Mouse (Mus musculus): ENCODE data around the gene Matn1. TPM values are rescaled to one million over a fixed set of nuclear protein-coding genes. Genes with fewer than 3 reads are reported as not detected.

Matn1 gene
- total and polyA plus RNA-seq, 2 experiments from 2014 or later = 0.20 TPM; not detected in 1

- H3K27ac ChIP-seq (ENCODE audit: low read depth, low read length) = no peak overlapping the region
- no peaks in the 10 kb centered on the region for H3K36me3 ChIP-seq (ENCODE audit: insufficient read depth, low read length)
- H3K27me3 ChIP-seq (ENCODE audit: insufficient read depth, low read length) = no peaks in the 10 kb centered on the region
- WGBS = 80% methylated on average over 7 of the region's 7 CpGs
- H3K9ac ChIP-seq (replicated peaks; ENCODE audit: low read length, poor library complexity, severe bottlenecking) = no peak overlapping the region
- H3K4me2 ChIP-seq (ENCODE audit: low read depth, low read length, poor library complexity, severe bottlenecking) = no peak overlapping the region
- H3K4me3 ChIP-seq (ENCODE audit: low read depth, low read length) = no peak overlapping the region
- ATAC-seq (ENCODE audit: low FRiP score) = no peak
- no peaks in the 10 kb centered on the region for H3K9me3 ChIP-seq (ENCODE audit: low read length)
- H3K4me1 ChIP-seq (ENCODE audit: insufficient read depth, low read length) = no peaks in the 10 kb centered on the region
- no peak for TF ChIP-seq CTCF (IDR thresholded peaks at IDR 0.05)
- DNase-seq (ENCODE audit: low spot score) = no peak
These were observed 594 bp downstream of the Matn1 start for GRCm38 (mm10) chr4:130944779-130945178.

DNA sequence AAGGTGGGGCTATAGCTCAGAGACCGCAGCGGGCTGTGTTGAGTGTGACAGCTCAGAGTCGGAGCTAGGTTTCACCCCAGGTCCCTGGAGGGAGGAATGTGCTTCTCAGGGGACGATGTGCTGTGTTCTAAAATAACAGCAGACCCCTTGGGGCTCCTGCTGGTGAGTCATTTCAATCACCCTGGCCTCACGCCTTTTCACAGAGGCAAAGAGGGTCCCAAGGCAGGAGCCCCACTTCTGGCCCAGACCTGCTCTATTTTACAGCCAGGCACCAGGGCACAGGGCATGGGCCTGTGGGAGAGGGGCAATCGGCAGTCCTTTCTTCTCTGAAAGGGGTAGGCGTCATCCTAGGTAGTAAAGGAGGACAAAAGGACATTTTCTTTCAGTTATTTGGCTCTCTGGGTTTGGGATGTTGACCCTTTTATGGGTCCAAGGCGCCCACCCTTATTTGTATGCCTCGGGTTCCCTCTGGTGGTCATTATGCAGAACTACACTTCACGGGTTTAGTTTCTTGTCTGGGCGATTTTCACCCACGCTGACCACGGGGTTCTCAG lies 3.0 kb downstream of the Matn1 start:
- 22% methylated on average over 13 of the region's 13 CpGs for WGBS
- no peak overlapping the region for H3K4me3 ChIP-seq (ENCODE audit: low read depth, low read length)
- no peak overlapping the region for H3K9ac ChIP-seq (replicated peaks; ENCODE audit: low read length, poor library complexity, severe bottlenecking)
- TF ChIP-seq CTCF (IDR thresholded peaks at IDR 0.05) = peak; percentile 91
- H3K27me3 ChIP-seq (ENCODE audit: insufficient read depth, low read length) = no peaks in the 10 kb centered on the region
- no peak overlapping the region for H3K4me2 ChIP-seq (ENCODE audit: low read depth, low read length, poor library complexity, severe bottlenecking)
- no peaks in the 10 kb centered on the region for H3K36me3 ChIP-seq (ENCODE audit: insufficient read depth, low read length)
- H3K4me1 ChIP-seq (ENCODE audit: insufficient read depth, low read length) = no peaks in the 10 kb centered on the region
- H3K9me3 ChIP-seq (ENCODE audit: low read length) = no peaks in the 10 kb centered on the region
- no peak overlapping the region for H3K27ac ChIP-seq (ENCODE audit: low read depth, low read length)
- peak; percentile 73 for DNase-seq (ENCODE audit: low spot score)
- ATAC-seq (ENCODE audit: low FRiP score) = no peak

GRCm38 (mm10) chr4:130949821-130950384 lies 5.7 kb downstream of the Matn1 start:
- no peak for TF ChIP-seq CTCF (IDR thresholded peaks at IDR 0.05)
- no peak overlapping the region for H3K27ac ChIP-seq (ENCODE audit: low read depth, low read length)
- H3K36me3 ChIP-seq (ENCODE audit: insufficient read depth, low read length) = no peaks in the 10 kb centered on the region
- no peak overlapping the region for H3K4me2 ChIP-seq (ENCODE audit: low read depth, low read length, poor library complexity, severe bottlenecking)
- no peak for ATAC-seq (ENCODE audit: low FRiP score)
- no peaks in the 10 kb centered on the region for H3K4me1 ChIP-seq (ENCODE audit: insufficient read depth, low read length)
- H3K4me3 ChIP-seq (ENCODE audit: low read depth, low read length) = no peak overlapping the region
- H3K9me3 ChIP-seq (ENCODE audit: low read length) = no peaks in the 10 kb centered on the region
- H3K9ac ChIP-seq (replicated peaks; ENCODE audit: low read length, poor library complexity, severe bottlenecking) = no peak overlapping the region
- 85% methylated on average over 35 of the region's 35 CpGs for WGBS
- no peak for DNase-seq (ENCODE audit: low spot score)
- no peaks in the 10 kb centered on the region for H3K27me3 ChIP-seq (ENCODE audit: insufficient read depth, low read length)

GRCm38 (mm10) chr4:130952531-130952930 lies 8.3 kb downstream of the Matn1 start:
- WGBS = 41% methylated on average over 17 of the region's 17 CpGs
- ATAC-seq (ENCODE audit: low FRiP score) (no peak), DNase-seq (ENCODE audit: low spot score) (peak; percentile 40)
- Histone ChIP-seq H3K9ac (replicated peaks; ENCODE audit: low read length, poor library complexity, severe bottlenecking) (no peak overlapping the region), H3K4me2 (ENCODE audit: low read depth, low read length, poor library complexity, severe bottlenecking) (no peak overlapping the region), H3K4me1 (ENCODE audit: insufficient read depth, low read length) (no peaks in the 10 kb centered on the region), H3K4me3 (ENCODE audit: low read depth, low read length) (no peak overlapping the region), H3K27me3 (ENCODE audit: insufficient read depth, low read length) (no peaks in the 10 kb centered on the region; the same call in 1 of the 2 replicates), H3K9me3 (ENCODE audit: low read length) (no peaks in the 10 kb centered on the region), H3K36me3 (ENCODE audit: insufficient read depth, low read length) (no peaks in the 10 kb centered on the region), H3K27ac (ENCODE audit: low read depth, low read length) (no peak overlapping the region)
- TF ChIP-seq CTCF (IDR thresholded peaks at IDR 0.05) = peak; percentile 57

DNA sequence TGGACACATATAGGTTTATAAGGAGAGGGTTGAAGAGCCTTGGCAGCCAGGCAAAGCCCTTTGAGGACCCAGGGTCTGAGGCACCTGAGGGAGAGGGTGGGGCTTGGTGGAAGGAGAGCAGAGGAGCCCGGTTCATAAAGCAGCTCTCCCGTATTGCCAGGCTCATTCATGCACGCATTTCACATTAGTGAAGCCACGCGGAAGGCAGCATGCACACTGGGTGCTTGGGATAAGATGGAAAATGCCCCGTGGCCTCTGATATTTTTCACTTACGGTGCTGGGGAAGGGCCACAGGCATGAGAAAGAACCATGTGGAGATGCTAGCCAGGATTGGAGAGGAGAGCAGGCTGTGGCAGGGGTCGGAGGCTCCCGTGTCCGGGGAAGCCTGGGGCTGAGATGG lies 13.0 kb downstream of the Matn1 start:
- Histone ChIP-seq H3K4me3 (ENCODE audit: low read depth, low read length) (no peak overlapping the region), H3K9ac (replicated peaks; ENCODE audit: low read length, poor library complexity, severe bottlenecking) (no peak overlapping the region), H3K4me2 (ENCODE audit: low read depth, low read length, poor library complexity, severe bottlenecking) (no peak overlapping the region), H3K4me1 (ENCODE audit: insufficient read depth, low read length) (no peaks in the 10 kb centered on the region), H3K27me3 (ENCODE audit: insufficient read depth, low read length) (no peaks in the 10 kb centered on the region; the same call in 1 of the 2 replicates), H3K27ac (ENCODE audit: low read depth, low read length) (no peak overlapping the region), H3K9me3 (ENCODE audit: low read length) (no peaks in the 10 kb centered on the region), H3K36me3 (ENCODE audit: insufficient read depth, low read length) (no peaks in the 10 kb centered on the region)
- DNase-seq (ENCODE audit: low spot score) (no peak), ATAC-seq (ENCODE audit: low FRiP score) (no peak)
- 72% methylated on average over 10 of the region's 10 CpGs for WGBS
- TF ChIP-seq CTCF (IDR thresholded peaks at IDR 0.05) = no peak

DNA sequence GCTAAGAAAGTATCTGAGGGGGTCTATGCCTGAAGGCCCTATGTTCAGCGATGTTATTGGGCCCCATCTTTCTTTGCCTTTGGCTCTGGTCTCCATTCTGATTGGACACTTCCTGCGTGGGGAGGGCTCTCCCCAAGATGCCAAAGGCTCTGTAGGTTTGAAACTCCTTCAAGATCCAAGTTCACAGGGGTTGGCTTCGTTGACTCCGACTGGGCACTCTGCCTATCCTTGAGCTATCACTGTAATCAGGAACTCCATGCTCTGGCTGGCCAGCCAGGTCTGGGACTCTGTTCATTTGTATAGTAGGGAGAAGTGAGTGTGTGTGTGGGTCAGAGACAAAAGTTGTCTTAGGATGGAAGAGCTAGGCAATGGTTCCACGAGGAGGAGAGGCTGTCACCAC lies 14.6 kb downstream of the Matn1 start:
- H3K4me1 ChIP-seq (ENCODE audit: insufficient read depth, low read length) = no peaks in the 10 kb centered on the region
- no peak overlapping the region for H3K4me2 ChIP-seq (ENCODE audit: low read depth, low read length, poor library complexity, severe bottlenecking)
- H3K27me3 ChIP-seq (ENCODE audit: insufficient read depth, low read length) = no peaks in the 10 kb centered on the region; the same call in 1 of the 2 replicates
- no peak overlapping the region for H3K9ac ChIP-seq (replicated peaks; ENCODE audit: low read length, poor library complexity, severe bottlenecking)
- no peak overlapping the region for H3K4me3 ChIP-seq (ENCODE audit: low read depth, low read length)
- TF ChIP-seq CTCF (IDR thresholded peaks at IDR 0.05) = no peak
- 70% methylated on average over 5 of the region's 5 CpGs for WGBS
- no peak overlapping the region for H3K27ac ChIP-seq (ENCODE audit: low read depth, low read length)
- DNase-seq (ENCODE audit: low spot score) (no peak), ATAC-seq (ENCODE audit: low FRiP score) (no peak)
- H3K9me3 ChIP-seq (ENCODE audit: low read length) = no peaks in the 10 kb centered on the region
- no peaks in the 10 kb centered on the region for H3K36me3 ChIP-seq (ENCODE audit: insufficient read depth, low read length)
